Mouse (Mus musculus): ENCODE results near the gene Xrcc3. TPM values are rescaled to one million over a fixed set of nuclear protein-coding genes. Genes with fewer than 3 reads are reported as not detected.

Gene Xrcc3
- polyA plus RNA-seq (2014; fragmentation: Illumina TruSeq; extraction: RNeasy Lipid Tissue Mini Kit (QIAGEN cat#74804)) = 0.26 TPM

GRCm38 (mm10) chr12:111813766-111814617 is at the start of gene Xrcc3, which contains the start of gene Zfyve21:
Gene Xrcc3, minus strand, starts transcription at chr12:111813873.
Gene Zfyve21, plus strand, starts transcription at chr12:111814170.

GRCm38 (mm10) chr12:111758381-111759175 is 55.1 kb downstream of the Xrcc3 start, which contains the start of gene Klc1:
Gene Klc1, plus strand, starts transcription at chr12:111758849.

Other genes starting within 250 kb of the Xrcc3 start
- 248 TPM for gene Mark3, start 239.3 kb downstream of the Xrcc3 start, polyA plus RNA-seq (2014; fragmentation: Illumina TruSeq; extraction: RNeasy Lipid Tissue Mini Kit (QIAGEN cat#74804))
- 1.7 TPM for gene Ckb, start 141.5 kb downstream of the Xrcc3 start, polyA plus RNA-seq (2014; fragmentation: Illumina TruSeq; extraction: RNeasy Lipid Tissue Mini Kit (QIAGEN cat#74804))
- gene Trmt61a, start 135.8 kb downstream of the Xrcc3 start, polyA plus RNA-seq (2014; fragmentation: Illumina TruSeq; extraction: RNeasy Lipid Tissue Mini Kit (QIAGEN cat#74804)) = not detected
- gene Bag5, start 100.6 kb downstream of the Xrcc3 start, polyA plus RNA-seq (2014; fragmentation: Illumina TruSeq; extraction: RNeasy Lipid Tissue Mini Kit (QIAGEN cat#74804)) = 32.5 TPM
- gene Apopt1, start 100.6 kb downstream of the Xrcc3 start, polyA plus RNA-seq (2014; fragmentation: Illumina TruSeq; extraction: RNeasy Lipid Tissue Mini Kit (QIAGEN cat#74804)) = 31.3 TPM
- 2.7 TPM for gene Klc1, start 55.0 kb downstream of the Xrcc3 start, polyA plus RNA-seq (2014; fragmentation: Illumina TruSeq; extraction: RNeasy Lipid Tissue Mini Kit (QIAGEN cat#74804))
- gene Zfyve21, start 297 bp upstream of the Xrcc3 start, polyA plus RNA-seq (2014; fragmentation: Illumina TruSeq; extraction: RNeasy Lipid Tissue Mini Kit (QIAGEN cat#74804)) = 15.9 TPM
- 6.9 TPM for gene Ppp1r13b, start 94.2 kb upstream of the Xrcc3 start, polyA plus RNA-seq (2014; fragmentation: Illumina TruSeq; extraction: RNeasy Lipid Tissue Mini Kit (QIAGEN cat#74804))
- 478 TPM for gene Atp5mpl, start 153.1 kb upstream of the Xrcc3 start, polyA plus RNA-seq (2014; fragmentation: Illumina TruSeq; extraction: RNeasy Lipid Tissue Mini Kit (QIAGEN cat#74804))
- gene Tdrd9, start 157.7 kb upstream of the Xrcc3 start, polyA plus RNA-seq (2014; fragmentation: Illumina TruSeq; extraction: RNeasy Lipid Tissue Mini Kit (QIAGEN cat#74804)) = 0.54 TPM
- gene Rd3l, start 167.4 kb upstream of the Xrcc3 start, polyA plus RNA-seq (2014; fragmentation: Illumina TruSeq; extraction: RNeasy Lipid Tissue Mini Kit (QIAGEN cat#74804)) = not detected